Mouse (Mus musculus): ENCODE measurements at regions not wholly inside any gene's neighbourhood (a gene's known extent, or its start where the extent isn't known, plus 50 kb on each side); places are given as distances from the start of the nearest gene placed in this dataset.

GRCm38 (mm10) chr11:39794183-39794652 lies 900.8 kb downstream of the Mat2b start:
- DNase-seq (ENCODE audit: low spot score in 2 of 2), result peak; percentile 1 to 4

- no peak for DNase-seq (ENCODE audit: low spot score in 2 of 2)
Observed at GRCm38 (mm10) chr11:39792112-39792511, 902.9 kb downstream of the Mat2b start.
